Mouse (Mus musculus): ENCODE data around the gene Upb1. TPM values are rescaled to one million over a fixed set of nuclear protein-coding genes. Genes with fewer than 3 reads are reported as not detected.
"Not testable (repeated sequence)": the region's sequence is repeated elsewhere in the genome, so short reads cannot be mapped to it uniquely, and the experiment has no call there.

Gene Upb1
- polyA plus RNA-seq, 1 experiment = 58.5 TPM

- no peaks in the 10 kb centered on the region for H3K27me3 ChIP-seq (replicated peaks; ENCODE audit: control insufficient read depth, insufficient read depth, low read length)
- H3K4me1 ChIP-seq (ENCODE audit: control insufficient read depth, insufficient read depth, low read length) = peaks cover 18% of the 10 kb centered on the region; the same call in 1 of the 2 replicates
- WGBS = 34% methylated on average over 10 of the region's 10 CpGs
- H3K4me3 ChIP-seq (ENCODE audit: insufficient read depth, low read depth, low read length) = no peak overlapping the region
- H3K36me3 ChIP-seq (ENCODE audit: control insufficient read depth, insufficient read depth, low read length) = no peaks in the 10 kb centered on the region
- peak overlapping the region; percentile 81 for H3K27ac ChIP-seq (ENCODE audit: insufficient read depth, low read depth, low read length)
- DNase-seq = peak; percentile 95
- TF ChIP-seq CTCF (conservative IDR thresholded peaks at IDR 0.05; ENCODE audit: insufficient read depth, insufficient read length, low read depth, low read length) = no peak
- no peak for TF ChIP-seq POLR2A (IDR thresholded peaks at IDR 0.05; ENCODE audit: low read depth, low read length)
These were observed 50.3 kb downstream of the Upb1 start for GRCm38 (mm10) chr10:75451036-75451786.

DNA sequence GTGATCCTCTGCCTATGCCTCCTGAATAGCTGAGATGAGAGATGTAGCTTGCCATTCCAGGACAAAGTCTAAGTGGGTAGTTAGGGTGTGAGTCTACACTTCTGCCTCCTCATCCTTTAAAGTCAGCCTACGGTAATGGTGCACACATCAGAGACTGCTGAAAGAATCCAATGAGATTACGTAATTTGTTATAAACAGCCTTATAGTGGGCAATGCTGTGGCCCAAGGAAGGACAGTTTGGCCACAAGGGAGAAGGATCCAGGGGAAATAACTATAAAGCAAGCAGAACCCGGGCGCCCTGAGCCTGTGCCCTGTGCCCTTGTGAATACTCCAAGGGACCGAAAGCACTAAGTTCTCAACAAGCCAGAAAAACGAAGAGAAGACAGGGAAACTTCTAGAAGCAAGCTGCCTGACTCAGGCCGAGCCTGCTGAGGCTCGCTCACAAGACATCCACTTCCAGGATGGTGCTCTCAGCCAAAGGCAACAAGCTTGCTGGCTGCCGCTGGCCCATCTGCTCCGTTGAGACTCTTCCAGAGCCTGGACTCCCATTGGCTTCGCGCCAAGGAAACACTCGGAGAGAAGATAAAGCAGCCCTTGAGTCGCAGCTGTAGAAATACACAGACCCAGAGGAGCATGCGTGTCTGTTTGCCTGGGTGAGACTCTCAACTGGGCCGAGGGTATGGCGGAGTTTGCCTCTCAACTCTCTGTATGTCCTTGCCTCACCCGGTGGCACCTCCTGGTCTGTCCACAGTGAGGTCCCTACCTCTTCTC is 55.3 kb downstream of the Upb1 start:
- 59% methylated on average over 13 of the region's 18 CpGs for WGBS
- H3K27ac ChIP-seq (ENCODE audit: insufficient read depth, low read depth, low read length) = peak overlapping the region; percentile 84
- H3K4me3 ChIP-seq (ENCODE audit: insufficient read depth, low read depth, low read length); DNase-seq; H3K4me1 ChIP-seq (ENCODE audit: control insufficient read depth, insufficient read depth, low read length); H3K36me3 ChIP-seq (ENCODE audit: control insufficient read depth, insufficient read depth, low read length); H3K27me3 ChIP-seq (replicated peaks; ENCODE audit: control insufficient read depth, insufficient read depth, low read length): not testable (repeated sequence)

- no peak overlapping the region for H3K27ac ChIP-seq (ENCODE audit: insufficient read depth, low read depth, low read length)
- DNase-seq = peak; percentile 73
- no peak overlapping the region for H3K4me3 ChIP-seq (ENCODE audit: insufficient read depth, low read depth, low read length)
- H3K36me3 ChIP-seq (ENCODE audit: control insufficient read depth, insufficient read depth, low read length) = no peaks in the 10 kb centered on the region
- 41% methylated on average over 1 of the region's 1 CpGs for WGBS
- H3K4me1 ChIP-seq (ENCODE audit: control insufficient read depth, insufficient read depth, low read length) = peaks cover 2% of the 10 kb centered on the region; the same call in 1 of the 2 replicates
- no peaks in the 10 kb centered on the region for H3K27me3 ChIP-seq (replicated peaks; ENCODE audit: control insufficient read depth, insufficient read depth, low read length)
- TF ChIP-seq CTCF (conservative IDR thresholded peaks at IDR 0.05; ENCODE audit: insufficient read depth, insufficient read length, low read depth, low read length) (no peak), POLR2A (IDR thresholded peaks at IDR 0.05; ENCODE audit: low read depth, low read length) (no peak)
These were observed 56.9 kb downstream of the Upb1 start for GRCm38 (mm10) chr10:75457852-75458251.

- Histone ChIP-seq H3K27ac (ENCODE audit: insufficient read depth, low read depth, low read length) (peak overlapping the region; percentile 55; the same call in 1 of the 2 replicates), H3K4me1 (ENCODE audit: control insufficient read depth, insufficient read depth, low read length) (peaks cover 2% of the 10 kb centered on the region; the same call in 1 of the 2 replicates), H3K27me3 (replicated peaks; ENCODE audit: control insufficient read depth, insufficient read depth, low read length) (no peaks in the 10 kb centered on the region), H3K36me3 (ENCODE audit: control insufficient read depth, insufficient read depth, low read length) (no peaks in the 10 kb centered on the region), H3K4me3 (ENCODE audit: insufficient read depth, low read depth, low read length) (no peak overlapping the region)
- TF ChIP-seq CTCF (conservative IDR thresholded peaks at IDR 0.05; ENCODE audit: insufficient read depth, insufficient read length, low read depth, low read length) (no peak), POLR2A (IDR thresholded peaks at IDR 0.05; ENCODE audit: low read depth, low read length) (no peak)
- 47% methylated on average over 4 of the region's 4 CpGs for WGBS
- no peak for DNase-seq
These were observed 57.4 kb downstream of the Upb1 start for GRCm38 (mm10) chr10:75458329-75458728.

GRCm38 (mm10) chr10:75462728-75463127 is 61.8 kb downstream of the Upb1 start:
- no peaks in the 10 kb centered on the region for H3K27me3 ChIP-seq (replicated peaks; ENCODE audit: control insufficient read depth, insufficient read depth, low read length)
- no peak overlapping the region for H3K27ac ChIP-seq (ENCODE audit: insufficient read depth, low read depth, low read length)
- no peak for DNase-seq
- H3K4me3 ChIP-seq (ENCODE audit: insufficient read depth, low read depth, low read length) = no peak overlapping the region
- WGBS = 83% methylated on average over 3 of the region's 3 CpGs
- no peaks in the 10 kb centered on the region for H3K36me3 ChIP-seq (ENCODE audit: control insufficient read depth, insufficient read depth, low read length)
- no peaks in the 10 kb centered on the region for H3K4me1 ChIP-seq (ENCODE audit: control insufficient read depth, insufficient read depth, low read length)
- TF ChIP-seq CTCF (conservative IDR thresholded peaks at IDR 0.05; ENCODE audit: insufficient read depth, insufficient read length, low read depth, low read length) (no peak), POLR2A (IDR thresholded peaks at IDR 0.05; ENCODE audit: low read depth, low read length) (no peak)

GRCm38 (mm10) chr10:75465781-75466550 is 65.1 kb downstream of the Upb1 start:
- TF ChIP-seq CTCF (conservative IDR thresholded peaks at IDR 0.05; ENCODE audit: insufficient read depth, insufficient read length, low read depth, low read length) (no peak), POLR2A (IDR thresholded peaks at IDR 0.05; ENCODE audit: low read depth, low read length) (no peak)
- Histone ChIP-seq H3K36me3 (ENCODE audit: control insufficient read depth, insufficient read depth, low read length) (no peaks in the 10 kb centered on the region), H3K4me3 (ENCODE audit: insufficient read depth, low read depth, low read length) (no peak overlapping the region), H3K4me1 (ENCODE audit: control insufficient read depth, insufficient read depth, low read length) (no peaks in the 10 kb centered on the region), H3K27ac (ENCODE audit: insufficient read depth, low read depth, low read length) (no peak overlapping the region), H3K27me3 (replicated peaks; ENCODE audit: control insufficient read depth, insufficient read depth, low read length) (no peaks in the 10 kb centered on the region)
- DNase-seq = no peak
- WGBS = 37% methylated on average over 6 of the region's 6 CpGs

Measured in kidney, adult 2 months (tissue).